Mouse (Mus musculus): ENCODE results near the gene Krt87. TPM values are rescaled to one million over a fixed set of nuclear protein-coding genes. Genes with fewer than 3 reads are reported as not detected.

Krt87 gene
- total RNA-seq, 4 experiments from 2014 or later: not detected

Other genes with a start within 250 kb of the Krt87 start
- 1 to 10 TPM; 3.0 to 5.4 (median 4.4) TPM for gene Grasp, start 214.6 kb downstream of the Krt87 start, total RNA-seq (2022)
- 100 to 1,000 TPM; 114 to 232 (median 117) TPM for gene Nr4a1, start 184.5 kb downstream of the Krt87 start, total RNA-seq (2022)
- 10 to 100 TPM; 28.6 to 35.4 (median 31.8) TPM for gene Atg101, start 154.5 kb downstream of the Krt87 start, total RNA-seq (2022)
- not detected for gene 6030408B16Rik, start 145.6 kb downstream of the Krt87 start, total RNA-seq (2022)
- gene Krt80, start 68.6 kb downstream of the Krt87 start, total RNA-seq (2022): 1 to 10 TPM; 1.1 to 3.4 (median 2.5) TPM
- gene Krt7, start 27.8 kb downstream of the Krt87 start, total RNA-seq (2022): not detected
- not detected for gene Krt88, start 8.9 kb upstream of the Krt87 start, total RNA-seq (2022)
- not detected for gene Krt81, start 24.9 kb upstream of the Krt87 start, total RNA-seq (2022)
- gene Krt86, start 34.7 kb upstream of the Krt87 start, total RNA-seq (2022): not detected
- gene Krt83, start 52.7 kb upstream of the Krt87 start, total RNA-seq (2022): not detected
- gene Gm49425, start 78.5 kb upstream of the Krt87 start, total RNA-seq (2022): not detected
- not detected for gene Krt84, start 94.0 kb upstream of the Krt87 start, total RNA-seq (2022)
- gene Krt82, start 111.9 kb upstream of the Krt87 start, total RNA-seq (2022): not detected
- gene Krt90, start 124.1 kb upstream of the Krt87 start, total RNA-seq (2022): not detected
- not detected for gene Krt75, start 135.1 kb upstream of the Krt87 start, total RNA-seq (2022)
- gene Gm5414, start 189.4 kb upstream of the Krt87 start, total RNA-seq (2022): not detected
- gene Gm5478, start 208.6 kb upstream of the Krt87 start, total RNA-seq (2022): not detected
- not detected for gene Krt6b, start 241.5 kb upstream of the Krt87 start, total RNA-seq (2022)